Mouse (Mus musculus): ENCODE results near the gene Tusc1. TPM values are rescaled to one million over a fixed set of nuclear protein-coding genes. Genes with fewer than 3 reads are reported as not detected.

The Tusc1 gene
- 10 to 100 TPM in 2 of 4 experiments, 1 to 10 TPM in 2; 7.4 to 10.9 (median 9.6) TPM for total RNA-seq (2022)

- peak; percentile 46 to 71 for DNase-seq (ENCODE audit: low spot score in 2 of 2)
Observed at GRCm38 (mm10) chr4:93335118-93336003, at the start of gene Tusc1. TSS of gene Tusc1 (minus strand) at chr4:93335511.

- no peak for DNase-seq (ENCODE audit: low spot score in 2 of 2)
Observed at GRCm38 (mm10) chr4:93352930-93353329, 17.6 kb upstream of the Tusc1 start.

- no peak for DNase-seq (ENCODE audit: low spot score in 2 of 2)
Observed at GRCm38 (mm10) chr4:93344357-93344756, 9.0 kb upstream of the Tusc1 start.

DNA sequence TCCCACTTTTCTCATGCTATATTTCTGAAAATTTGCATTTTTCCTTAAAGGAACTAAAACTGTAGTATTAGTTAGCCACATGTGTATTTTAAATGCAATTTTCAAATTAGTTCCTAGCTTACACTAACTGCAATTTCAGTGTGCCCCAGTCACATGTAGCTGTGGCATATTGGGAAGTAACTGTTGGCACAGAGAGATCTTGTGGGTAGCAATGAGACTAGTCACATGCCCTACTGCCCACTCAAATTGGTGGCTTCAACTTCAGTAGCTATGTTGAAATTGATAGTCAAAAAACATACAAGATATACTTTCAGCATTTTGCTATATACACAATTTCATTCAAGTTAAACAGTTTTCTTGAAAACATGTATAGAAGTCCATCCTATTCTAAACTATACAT lies 6.3 kb upstream of the Tusc1 start:
- no peak for DNase-seq (ENCODE audit: low spot score in 2 of 2)

DNA sequence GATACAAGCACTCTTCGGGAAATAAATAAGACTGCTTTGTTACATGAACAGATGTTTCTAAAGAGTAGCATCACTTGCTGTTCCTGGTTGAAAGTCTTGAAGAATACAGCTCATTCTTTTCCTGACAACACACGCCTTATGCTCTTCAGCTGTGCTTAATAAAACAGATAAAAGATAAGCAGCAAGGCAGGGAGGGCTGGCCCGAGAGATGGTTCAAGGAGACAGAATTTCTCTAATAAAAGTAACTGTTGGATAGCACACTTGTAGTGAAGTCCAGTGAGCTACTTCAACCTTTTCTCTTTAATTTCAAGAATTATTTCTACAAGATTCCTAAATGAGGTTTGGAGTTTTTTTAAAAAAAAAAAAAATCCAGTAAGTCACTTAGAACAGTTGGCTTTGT lies 2.7 kb upstream of the Tusc1 start:
- no peak for DNase-seq (ENCODE audit: low spot score in 2 of 2)

GRCm38 (mm10) chr4:93334636-93335117 lies 634 bp downstream of the Tusc1 start:
- DNase-seq (ENCODE audit: low spot score in 2 of 2): peak; percentile 50 to 55

GRCm38 (mm10) chr4:93307486-93307885 lies 27.8 kb downstream of the Tusc1 start:
- DNase-seq (ENCODE audit: low spot score in 2 of 2): no peak

DNA sequence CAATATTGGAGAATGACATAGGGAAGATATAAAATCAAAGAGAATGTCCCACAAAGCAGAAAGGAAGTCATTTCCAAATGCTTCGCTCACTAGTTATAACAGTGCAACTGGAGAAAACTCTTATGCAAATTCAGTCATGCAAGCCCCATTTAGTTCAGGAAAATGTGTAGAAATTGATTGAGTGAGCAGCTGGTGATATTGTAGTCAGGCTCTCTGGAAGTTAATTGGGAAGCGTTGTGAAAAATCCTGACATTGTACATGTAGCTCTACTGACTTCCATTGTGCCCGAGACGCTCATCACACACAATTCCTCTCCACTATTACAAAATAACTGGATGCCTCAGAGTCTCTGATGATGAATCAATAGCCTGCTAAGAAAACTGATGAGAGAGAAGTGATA lies 49.2 kb downstream of the Tusc1 start:
- no peak for DNase-seq (ENCODE audit: low spot score in 2 of 2)

All from layer of hippocampus, adult 8-10 months (tissue).